Comparison of ENCODE assay signal across 15 mouse cellular contexts in genomic region chr4:128371766-128372165, GRCm38 (mm10).
A peak's percentile ranks its signal among the peaks of the same experiment; 100 is the strongest.
DNase-seq lines count a peak whose midpoint lies in the region.
"Had no signal": no experiment of that assay in that cellular context is flagged by ENCODE, and none has a peak within 500 bp of the region (broad histone marks: within the 10 kb centered on the region; RNA-seq: fewer than 3 reads in every experiment).

No protein-coding gene starts in this region.

- intact Hi-C loops in left cerebral cortex, postnatal 4 days (cut with DNase I) = no loop called here
- intact Hi-C loops in gastrocnemius, postnatal 36 days (cut with DNase I) = no loop called here

- DNase-seq in cerebellum, postnatal 14 days = peak; percentile 63 to 71
- no peak for DNase-seq in cerebellum, adult 11 months
- DNase-seq in left cerebral cortex, postnatal 4 days = peak; percentile 63
- DNase-seq in left cerebral cortex, adult 18-20 months (ENCODE audit: low spot score in 2 of 2) = no peak
- DNase-seq in retina, postnatal 1 day = peak; percentile 38
- no peak for DNase-seq in retina, embryonic 14.5 days (ENCODE audit: low spot score)
- no peak for DNase-seq in gastrocnemius, postnatal 36 days
- DNase-seq: adrenal gland, adult 2 months; adrenal gland, postnatal 14 days; B cell, adult 2 months; cerebellum, adult 18-20 months; cerebellum, adult 9-10 months; cerebellum, postnatal 36 days; gastrocnemius, postnatal 10 days; heart, adult 11 months had no signal

Comparison
In these comparisons a context has a peak if more than half of its experiments do, and no peak if none do; other contexts are left out.
1. DNase-seq: peak in cerebellum, postnatal 14 days (2 of 2), left cerebral cortex, postnatal 4 days (single experiment) and retina, postnatal 1 day (single experiment); none in cerebellum, adult 11 months (single experiment), left cerebral cortex, adult 18-20 months (0 of 2), retina, embryonic 14.5 days (single experiment) and gastrocnemius, postnatal 36 days (0 of 2).